Mouse (Mus musculus) intestine, embryonic 15.5 days (tissue): ENCODE measurements around the gene Slc9a2. TPM values are rescaled to one million over a fixed set of nuclear protein-coding genes. Genes with fewer than 3 reads are reported as not detected.

Experiments used
- ATAC-seq: fragments of 200-750 bp; cut with Nextera tagmentation; 2 replicates; pipeline ENCODE4 v1.8.0; 2017; ENCODE audit warnings: moderate TSS enrichment, moderate library complexity
- H3K27ac ChIP-seq: fragments of 300-500 bp; sonication (generic); 2 replicates; pipeline ENCODE4 v1.5.1; 2015; ENCODE audit warnings: mild to moderate bottlenecking, inconsistent platforms
- H3K27me3 ChIP-seq: fragments of 300-500 bp; sonication (generic); replicated peaks from 2 replicates; pipeline ENCODE4 v1.6.1; 2015; ENCODE audit warnings: inconsistent platforms
- H3K36me3 ChIP-seq: fragments of 300-500 bp; sonication (generic); 2 replicates; pipeline ENCODE4 v1.6.1; 2015; ENCODE audit warnings: inconsistent platforms
- H3K4me1 ChIP-seq: fragments of 300-500 bp; sonication (generic); replicated peaks from 2 replicates; pipeline ENCODE4 v1.6.1; 2015; ENCODE audit warnings: inconsistent platforms
- H3K4me2 ChIP-seq: fragments of 300-500 bp; sonication (generic); replicated peaks from 2 replicates; pipeline ENCODE4 v1.6.1; 2015; ENCODE audit warnings: mild to moderate bottlenecking, inconsistent platforms
- H3K4me3 ChIP-seq: fragments of 300-500 bp; sonication (generic); replicated peaks from 2 replicates; pipeline ENCODE4 v1.5.1; 2015; ENCODE audit warnings: inconsistent platforms
- H3K9ac ChIP-seq: fragments of 300-500 bp; sonication (generic); 2 replicates; pipeline ENCODE4 v1.6.1; 2015; ENCODE audit warnings: inconsistent platforms
- H3K9me3 ChIP-seq: fragments of 300-500 bp; sonication (generic); 2 replicates; pipeline ENCODE4 v1.6.1; 2016; ENCODE audit warnings: inconsistent platforms
- WGBS: fragments of 180-500 bp; shearing (Covaris S2); methylation state at CpG from one replicate; pipeline ENCODE4 v1.1.7; 2015; 5-methylcytosine and 5-hydroxymethylcytosine counted together
- polyA plus RNA-seq: library from polyadenylated mRNA; unstranded; fragments of >200 nt; fragmentation: Nextera tagmentation; extraction: Ambion mirVana; gene quantifications from 2 replicates; pipeline ENCODE4 v1.2.1, GENCODE M21; 2015

Gene Slc9a2
- polyA plus RNA-seq, 1 experiment from 2014 or later = 0.44 TPM

DNA sequence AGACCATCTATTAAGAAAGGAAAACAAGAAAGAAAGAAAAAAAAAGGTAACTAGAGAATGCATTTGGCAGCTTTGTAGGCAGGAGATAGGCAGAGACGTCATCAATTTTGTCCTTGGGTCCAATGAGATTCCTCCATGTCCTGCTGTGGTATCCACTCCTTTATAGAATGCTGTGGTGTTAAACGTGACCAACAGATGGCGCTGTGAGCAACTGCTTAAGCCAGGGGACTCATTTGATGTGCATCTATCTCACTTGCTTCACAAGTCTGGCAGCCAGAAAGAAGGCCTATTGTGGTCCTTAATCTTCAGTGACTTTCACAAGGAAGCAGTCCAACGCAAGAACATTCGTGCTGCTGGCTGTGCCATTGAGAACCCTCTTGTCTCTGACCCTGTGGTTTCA is 117.0 kb downstream of the Slc9a2 start:
- no peaks in the 10 kb centered on the region for H3K36me3 ChIP-seq
- 21% methylated on average over 5 of the region's 5 CpGs for WGBS
- ATAC-seq = peak; percentile 34; the same call in 1 of the 2 replicates
- H3K4me2 ChIP-seq = no peak overlapping the region
- H3K9ac ChIP-seq = no peak overlapping the region
- no peaks in the 10 kb centered on the region for H3K9me3 ChIP-seq
- no peak overlapping the region for H3K27ac ChIP-seq
- no peaks in the 10 kb centered on the region for H3K27me3 ChIP-seq
- H3K4me3 ChIP-seq = no peak overlapping the region
- H3K4me1 ChIP-seq = no peaks in the 10 kb centered on the region

DNA sequence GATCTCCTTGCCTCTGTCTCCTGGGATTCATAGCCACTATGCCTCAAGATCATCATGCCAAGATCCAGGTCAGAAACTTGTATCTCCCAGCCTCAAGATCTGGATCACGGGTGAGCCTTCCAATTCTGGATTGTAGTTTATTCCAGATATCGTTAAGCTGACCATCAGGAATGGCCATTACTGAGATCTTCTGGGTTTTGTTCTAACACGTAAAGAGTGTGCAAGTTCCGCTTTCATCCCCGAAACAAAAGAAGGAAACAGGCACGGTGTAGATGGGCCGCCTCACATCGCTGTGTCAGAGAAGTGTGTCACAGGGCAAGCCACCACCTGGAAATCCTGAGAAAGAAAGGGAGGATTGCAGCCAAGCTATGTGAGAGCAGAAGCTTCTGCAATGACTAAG is 118.7 kb downstream of the Slc9a2 start:
- Histone ChIP-seq H3K27me3 (no peaks in the 10 kb centered on the region), H3K9ac (no peak overlapping the region), H3K4me1 (no peaks in the 10 kb centered on the region), H3K4me2 (no peak overlapping the region), H3K36me3 (no peaks in the 10 kb centered on the region), H3K27ac (no peak overlapping the region), H3K9me3 (no peaks in the 10 kb centered on the region), H3K4me3 (no peak overlapping the region)
- no peak for ATAC-seq
- 87% methylated on average over 8 of the region's 8 CpGs for WGBS

DNA sequence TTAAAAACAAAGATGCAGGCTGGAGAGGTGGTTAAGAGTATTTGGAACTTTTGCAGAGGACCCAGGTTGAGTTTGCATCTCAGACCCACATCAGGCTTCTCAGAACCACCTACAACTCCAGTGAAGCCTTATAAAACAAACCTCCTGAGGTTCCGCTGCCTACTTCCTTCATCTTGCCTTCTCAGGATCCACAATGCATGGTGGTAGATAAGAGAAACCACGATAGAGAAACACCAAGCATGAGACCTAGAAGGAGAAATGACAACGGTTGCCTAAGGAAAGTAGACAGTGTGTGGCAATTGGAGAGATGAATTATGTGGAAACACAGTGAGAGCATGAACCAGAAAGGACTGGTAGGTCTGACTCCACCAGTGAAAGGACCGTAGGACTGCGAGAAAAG is 120.5 kb downstream of the Slc9a2 start:
- Histone ChIP-seq H3K9ac (no peak overlapping the region), H3K4me3 (no peak overlapping the region), H3K9me3 (no peaks in the 10 kb centered on the region), H3K4me2 (no peak overlapping the region), H3K36me3 (no peaks in the 10 kb centered on the region), H3K27me3 (no peaks in the 10 kb centered on the region), H3K27ac (no peak overlapping the region), H3K4me1 (no peaks in the 10 kb centered on the region)
- no peak for ATAC-seq
- WGBS = 82% methylated on average over 5 of the region's 5 CpGs

DNA sequence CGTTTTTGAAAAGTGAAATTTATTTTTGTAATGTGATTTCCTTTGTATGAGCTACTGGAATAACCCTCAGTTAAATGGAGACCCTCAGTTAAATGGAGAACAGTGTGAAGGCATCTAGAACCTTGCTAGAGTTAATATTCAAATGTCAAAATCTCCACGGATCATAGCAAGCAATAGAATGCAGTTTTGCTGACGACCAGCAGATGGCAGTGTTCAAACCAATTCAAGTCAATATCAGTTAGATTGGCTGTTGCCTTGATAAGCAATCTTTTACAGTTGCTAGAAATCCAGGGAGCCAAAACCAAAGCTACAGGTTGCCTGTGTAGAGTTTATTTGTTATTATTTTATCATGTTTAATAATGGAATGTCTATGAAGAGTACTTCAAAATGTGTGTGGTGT is 122.4 kb downstream of the Slc9a2 start:
- WGBS = 22% methylated on average over 3 of the region's 3 CpGs
- H3K27ac ChIP-seq = no peak overlapping the region
- H3K27me3 ChIP-seq = no peaks in the 10 kb centered on the region
- ATAC-seq = no peak
- no peak overlapping the region for H3K4me2 ChIP-seq
- no peak overlapping the region for H3K9ac ChIP-seq
- H3K36me3 ChIP-seq = no peaks in the 10 kb centered on the region
- H3K9me3 ChIP-seq = no peaks in the 10 kb centered on the region
- no peak overlapping the region for H3K4me3 ChIP-seq
- no peaks in the 10 kb centered on the region for H3K4me1 ChIP-seq

DNA sequence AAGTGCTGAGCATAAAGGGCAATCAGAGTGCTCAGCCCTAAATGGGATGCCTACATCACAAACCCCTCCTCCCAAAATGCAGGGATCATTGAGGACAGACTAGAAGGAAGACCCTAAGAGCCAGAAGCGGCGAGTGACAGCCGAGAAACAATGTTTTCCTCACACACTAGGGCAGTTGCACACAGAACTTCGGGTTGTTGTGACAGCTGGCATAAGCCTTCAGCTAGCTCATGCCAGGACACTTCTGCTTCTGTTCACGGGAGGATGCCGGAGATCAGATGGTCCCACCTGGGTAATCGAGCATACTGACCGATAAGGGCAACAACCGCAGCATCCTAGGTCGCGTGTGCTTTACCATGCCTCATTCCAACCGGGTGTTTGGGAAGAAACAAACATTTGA is 123.7 kb downstream of the Slc9a2 start:
- no peak for ATAC-seq
- WGBS = 89% methylated on average over 12 of the region's 12 CpGs
- no peaks in the 10 kb centered on the region for H3K4me1 ChIP-seq
- no peak overlapping the region for H3K9ac ChIP-seq
- H3K9me3 ChIP-seq = no peaks in the 10 kb centered on the region
- no peak overlapping the region for H3K4me3 ChIP-seq
- no peaks in the 10 kb centered on the region for H3K36me3 ChIP-seq
- H3K4me2 ChIP-seq = no peak overlapping the region
- no peaks in the 10 kb centered on the region for H3K27me3 ChIP-seq
- no peak overlapping the region for H3K27ac ChIP-seq

DNA sequence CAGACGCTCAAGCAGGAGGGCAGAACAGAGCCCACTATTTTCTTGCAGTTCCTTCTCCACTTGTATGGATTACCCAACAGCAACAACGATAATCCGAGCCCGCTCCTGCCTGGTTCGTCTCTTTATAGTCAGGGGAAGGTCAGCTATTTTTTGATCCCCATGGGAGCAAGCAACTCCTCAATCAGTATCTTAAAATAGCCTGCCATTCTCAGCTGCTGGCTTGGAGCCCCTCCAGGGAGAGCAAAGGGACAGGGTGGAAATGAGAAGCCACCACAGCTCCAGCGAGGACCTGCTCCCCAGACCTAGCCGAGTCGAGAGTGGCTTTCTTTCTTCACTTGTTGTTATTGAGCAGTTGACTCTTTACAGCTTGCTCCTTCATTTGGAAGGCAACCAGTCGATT is 125.0 kb downstream of the Slc9a2 start, which contains the start of gene Tmem182:
Tmem182 (plus strand) TSS at position 251 of the 400 bp plus-strand sequence.
- WGBS = 75% methylated on average over 9 of the region's 9 CpGs
- Histone ChIP-seq H3K4me2 (no peak within 1 kb of the TSS), H3K27me3 (no peaks in the 10 kb centered on the region), H3K27ac (no peak within 1 kb of the TSS), H3K4me3 (no peak within 1 kb of the TSS), H3K4me1 (no peaks in the 10 kb centered on the region), H3K9me3 (no peaks in the 10 kb centered on the region), H3K36me3 (no peaks in the 10 kb centered on the region), H3K9ac (no peak within 1 kb of the TSS)
- no peak for ATAC-seq

DNA sequence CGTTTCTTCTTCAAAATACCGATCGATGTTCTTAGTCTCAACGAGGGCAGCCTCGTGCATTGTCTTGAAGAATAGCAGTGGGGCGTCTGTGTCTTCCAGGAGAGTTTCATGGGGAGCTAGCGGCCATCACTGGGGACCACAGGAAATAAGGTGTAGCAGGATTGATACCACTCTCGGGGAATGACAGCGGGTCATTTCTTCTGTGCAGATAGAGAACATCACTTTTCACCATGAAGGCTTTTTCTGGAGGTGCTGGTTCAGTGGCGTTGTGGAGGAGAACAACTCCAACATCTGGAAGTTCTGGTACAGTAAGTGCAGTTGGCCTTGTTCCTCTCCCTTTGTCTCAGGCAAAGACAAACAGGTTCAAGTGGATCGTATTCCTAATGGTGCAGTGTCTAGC is 125.5 kb downstream of the Slc9a2 start:
- no peaks in the 10 kb centered on the region for H3K27me3 ChIP-seq
- H3K4me1 ChIP-seq = no peaks in the 10 kb centered on the region
- H3K36me3 ChIP-seq = no peaks in the 10 kb centered on the region
- 86% methylated on average over 11 of the region's 11 CpGs for WGBS
- no peak overlapping the region for H3K27ac ChIP-seq
- no peak overlapping the region for H3K4me3 ChIP-seq
- no peak overlapping the region for H3K9ac ChIP-seq
- no peaks in the 10 kb centered on the region for H3K9me3 ChIP-seq
- ATAC-seq = no peak
- H3K4me2 ChIP-seq = no peak overlapping the region

DNA sequence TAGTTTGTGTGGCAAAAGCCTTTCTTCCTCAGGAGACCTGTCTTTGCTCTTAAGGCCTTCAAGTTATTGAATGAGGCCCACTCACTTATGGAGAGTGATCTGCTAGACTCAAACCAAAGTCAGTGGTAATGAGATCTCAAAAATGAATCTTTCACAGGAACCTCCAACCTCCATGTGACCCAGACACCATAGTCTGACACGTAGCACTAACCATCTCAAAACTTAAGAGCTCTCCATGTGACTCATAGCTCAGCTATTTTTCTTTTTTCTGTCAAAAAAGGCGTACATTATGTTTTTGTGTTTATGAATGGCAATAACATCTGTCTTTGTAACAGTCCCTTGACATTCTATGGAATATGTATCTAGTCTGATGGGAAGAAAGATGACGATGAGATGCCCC is 128.3 kb downstream of the Slc9a2 start:
- H3K4me3 ChIP-seq = no peak overlapping the region
- no peaks in the 10 kb centered on the region for H3K4me1 ChIP-seq
- no peak overlapping the region for H3K9ac ChIP-seq
- H3K36me3 ChIP-seq = no peaks in the 10 kb centered on the region
- no peak overlapping the region for H3K4me2 ChIP-seq
- no peaks in the 10 kb centered on the region for H3K9me3 ChIP-seq
- H3K27me3 ChIP-seq = no peaks in the 10 kb centered on the region
- WGBS = 73% methylated on average over 3 of the region's 3 CpGs
- no peak overlapping the region for H3K27ac ChIP-seq
- ATAC-seq = no peak

DNA sequence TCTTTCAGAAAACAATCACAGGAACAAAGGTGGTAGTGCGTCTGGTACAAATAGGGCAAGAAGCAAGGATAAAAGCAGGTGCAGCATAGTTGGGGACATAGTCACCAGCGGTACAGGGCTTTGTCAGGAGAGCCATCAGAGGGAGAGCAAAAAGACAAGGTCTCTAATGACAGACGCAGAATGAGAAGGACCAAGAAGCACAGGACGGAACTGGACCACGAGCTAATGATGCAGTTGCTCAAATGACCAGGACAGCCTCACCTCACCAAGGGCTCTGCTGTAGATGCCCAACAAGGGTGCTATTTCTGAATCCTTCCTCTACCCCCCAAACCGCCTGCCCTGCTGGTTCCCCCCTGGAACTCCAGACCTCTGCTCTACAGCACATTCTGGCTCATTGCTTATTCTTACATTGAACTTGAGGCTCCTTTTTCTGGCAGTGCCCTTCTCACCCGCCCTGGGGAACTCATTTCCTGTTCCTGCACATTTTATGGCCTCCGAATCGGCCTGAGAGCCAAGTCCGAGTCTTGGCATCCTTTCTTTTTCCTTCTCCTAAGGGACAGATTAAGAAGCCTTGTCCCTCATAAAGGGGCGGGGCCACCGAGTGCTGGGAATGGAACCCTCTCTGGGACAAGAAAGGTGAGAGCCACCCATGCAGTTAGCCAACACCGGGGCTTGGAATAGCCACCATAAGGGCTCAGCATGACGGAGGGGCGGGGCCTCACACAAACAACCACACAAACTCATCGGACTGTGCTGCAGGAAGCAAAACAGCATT is 134.9 kb downstream of the Slc9a2 start:
- H3K9ac ChIP-seq = no peak overlapping the region
- H3K27me3 ChIP-seq = no peaks in the 10 kb centered on the region
- no peak for ATAC-seq
- no peak overlapping the region for H3K27ac ChIP-seq
- no peaks in the 10 kb centered on the region for H3K9me3 ChIP-seq
- no peaks in the 10 kb centered on the region for H3K36me3 ChIP-seq
- H3K4me1 ChIP-seq = no peaks in the 10 kb centered on the region
- 0 out of 2 replicates have a peak overlapping the region, but pooled peaks have one; percentile 2 for H3K4me2 ChIP-seq
- H3K4me3 ChIP-seq = no peak overlapping the region
- WGBS = 54% methylated on average over 16 of the region's 16 CpGs

Other genes starting within 250 kb of the Slc9a2 start
- 0.49 and 0.57 TPM in 2 replicates for gene Il18r1, start 215.0 kb upstream of the Slc9a2 start, polyA plus RNA-seq
- gene Il18rap, start 165.2 kb upstream of the Slc9a2 start, polyA plus RNA-seq = 0.27 and 0.43 TPM in 2 replicates
- 0.11 TPM in 1 of 2 replicates, not detected in the other for gene Slc9a4, start 100.5 kb upstream of the Slc9a2 start, polyA plus RNA-seq
- 4.7 and 4.8 TPM in 2 replicates for gene Mfsd9, start 110.1 kb downstream of the Slc9a2 start, polyA plus RNA-seq
- 0.11 and 0.25 TPM in 2 replicates for gene Tmem182, start 125.0 kb downstream of the Slc9a2 start, polyA plus RNA-seq